Mouse (Mus musculus) hindbrain, embryonic 10.5 days (tissue): Measurements from ENCODE around the gene Lgalsl. TPM values are rescaled to one million over a fixed set of nuclear protein-coding genes. Genes with fewer than 3 reads are reported as not detected.

ENCODE experiments used
- DNase-seq: peaks from one replicate; pipeline ENCODE4 v3.0.0-alpha.2; 2017; ENCODE audit warnings: low spot score
- H3K27ac ChIP-seq: fragments of 300-500 bp; sonication (generic); 2 replicates; pipeline ENCODE4 v1.5.1; 2016; ENCODE audit warnings: mild to moderate bottlenecking, moderate library complexity
- H3K27me3 ChIP-seq: fragments of 300-500 bp; sonication (generic); 2 replicates; pipeline ENCODE4 v1.6.1; 2016; ENCODE audit warnings: mild to moderate bottlenecking; ENCODE audit not compliant: poor library complexity, insufficient read depth, severe bottlenecking
- H3K36me3 ChIP-seq: fragments of 300-500 bp; sonication (generic); 2 replicates; pipeline ENCODE4 v1.6.1; 2016; ENCODE audit warnings: mild to moderate bottlenecking, moderate library complexity
- H3K4me1 ChIP-seq: fragments of 300-500 bp; sonication (generic); replicated peaks from 2 replicates; pipeline ENCODE4 v1.6.1; 2016; ENCODE audit warnings: mild to moderate bottlenecking
- H3K4me3 ChIP-seq: fragments of 300-500 bp; sonication (generic); 2 replicates; pipeline ENCODE4 v1.5.1; 2016; ENCODE audit warnings: mild to moderate bottlenecking, moderate library complexity
- H3K9me3 ChIP-seq: fragments of 300-500 bp; sonication (generic); 2 replicates; pipeline ENCODE4 v1.6.1; 2016; ENCODE audit warnings: mild to moderate bottlenecking, moderate library complexity
- WGBS: fragments of 180-500 bp; shearing (Covaris S2); methylation state at CpG from one replicate; pipeline ENCODE4 v1.1.7; 2016; 5-methylcytosine and 5-hydroxymethylcytosine counted together
- polyA plus RNA-seq: library from polyadenylated mRNA; unstranded; fragments of >200 nt; fragmentation: Nextera tagmentation; extraction: Ambion mirVana; gene quantifications from 2 replicates; pipeline ENCODE4 v1.2.1, GENCODE M21; 2016

Lgalsl gene
- polyA plus RNA-seq, 1 experiment from 2014 or later: 23.6 TPM

DNA sequence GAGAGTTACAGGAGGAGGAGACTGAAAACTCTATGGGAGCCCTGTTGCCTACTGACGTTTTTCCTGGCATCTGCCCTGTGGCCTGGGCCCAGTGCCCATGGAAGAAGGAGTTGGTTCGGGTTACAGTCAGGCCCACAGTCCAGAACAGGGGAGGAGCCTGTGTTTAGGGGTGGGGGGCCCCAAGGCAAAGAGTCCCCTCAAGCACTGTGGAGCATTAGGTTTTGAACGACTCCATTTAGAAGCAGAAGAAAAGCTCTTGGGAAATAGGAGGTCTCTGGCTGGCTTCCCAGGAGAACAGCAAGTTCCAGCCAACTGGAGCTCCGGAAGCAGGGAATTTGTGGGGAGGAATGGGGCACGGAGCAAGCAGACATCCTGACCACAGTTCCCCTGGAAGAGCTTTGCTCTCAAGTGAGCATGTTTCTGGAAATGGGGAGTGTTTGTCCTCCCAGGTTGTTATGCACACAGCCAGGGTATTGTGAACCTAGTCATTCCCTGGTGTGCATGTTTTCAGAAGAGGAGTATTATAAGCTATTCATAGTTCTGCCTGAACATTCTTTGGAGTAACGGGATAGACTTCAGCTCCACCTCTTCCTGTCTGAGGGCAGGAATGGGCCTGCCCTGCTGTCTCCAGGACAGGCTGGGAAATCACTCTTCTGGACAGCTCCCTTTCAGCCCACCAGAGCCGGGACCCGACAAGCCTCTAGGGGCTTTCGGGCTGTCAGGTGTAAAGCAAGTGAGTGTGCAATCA is 28.2 kb upstream of the Lgalsl start:
- peak overlapping the region; percentile 54 for H3K27ac ChIP-seq
- WGBS: 29% methylated on average over 9 of the region's 9 CpGs
- peak; percentile 35 for DNase-seq
- no peaks in the 10 kb centered on the region for H3K9me3 ChIP-seq
- peaks cover 11% of the 10 kb centered on the region for H3K27me3 ChIP-seq
- H3K4me3 ChIP-seq: no peak overlapping the region
- peaks cover 54% of the 10 kb centered on the region for H3K4me1 ChIP-seq
- no peaks in the 10 kb centered on the region for H3K36me3 ChIP-seq

DNA sequence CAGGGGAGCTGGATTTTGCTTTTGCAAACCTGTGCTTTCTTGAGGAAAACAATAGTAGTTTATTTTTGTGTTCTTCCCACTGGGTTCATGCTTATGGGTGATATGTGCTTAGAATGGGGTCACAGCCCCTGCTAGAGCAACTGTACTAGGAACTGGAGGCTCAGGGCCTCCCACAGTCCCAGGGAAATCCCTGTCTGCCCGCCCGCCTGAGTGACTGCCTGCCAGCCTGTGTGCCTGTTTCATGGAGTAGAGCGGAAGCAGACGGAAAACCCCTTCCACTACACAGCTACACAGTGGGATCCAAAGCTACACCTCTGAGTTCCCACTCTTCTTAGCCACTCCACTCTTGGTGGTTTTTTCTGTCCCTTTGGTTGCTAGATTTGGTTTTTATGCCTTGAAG is 27.1 kb upstream of the Lgalsl start:
- DNase-seq: no peak
- peaks cover 60% of the 10 kb centered on the region for H3K4me1 ChIP-seq
- no peaks in the 10 kb centered on the region for H3K9me3 ChIP-seq
- no peak overlapping the region for H3K27ac ChIP-seq
- no peak overlapping the region for H3K4me3 ChIP-seq
- no peaks in the 10 kb centered on the region for H3K36me3 ChIP-seq
- H3K27me3 ChIP-seq: peaks cover 11% of the 10 kb centered on the region
- 81% methylated on average over 4 of the region's 4 CpGs for WGBS

DNA sequence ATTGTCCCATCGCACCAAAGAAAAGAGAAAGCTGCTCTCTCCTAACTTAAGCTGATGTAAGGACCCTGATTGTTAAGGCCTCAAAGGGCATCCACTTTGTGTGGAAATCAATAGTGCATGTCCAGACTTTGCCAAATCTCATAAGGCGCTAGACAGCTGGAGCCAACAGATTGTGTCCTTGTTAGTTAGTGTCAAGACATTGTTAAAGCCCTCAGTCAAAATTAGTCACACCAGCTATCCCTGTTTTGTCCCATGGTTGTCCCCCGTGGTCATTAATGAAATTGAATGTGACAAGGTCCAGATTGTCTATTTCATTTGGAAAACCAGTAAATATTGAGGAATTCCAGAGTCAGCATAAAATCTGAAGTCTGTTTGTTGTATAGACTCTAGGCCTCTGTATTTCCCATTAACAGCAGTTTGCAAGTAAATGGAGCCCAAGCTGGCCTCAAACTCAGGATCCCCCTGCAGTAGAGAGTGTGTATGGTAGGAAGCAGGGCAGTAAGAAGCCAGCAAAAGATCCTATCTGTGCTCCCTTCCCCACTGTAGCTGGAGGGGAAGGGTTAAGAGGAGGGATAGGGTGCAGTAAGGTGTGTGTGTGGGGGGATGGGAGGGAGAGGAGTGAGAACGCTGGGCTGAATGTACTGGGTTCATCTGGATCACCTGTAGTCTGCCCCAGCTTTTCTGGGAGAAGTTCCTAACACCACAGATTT is 23.3 kb upstream of the Lgalsl start:
- no peaks in the 10 kb centered on the region for H3K9me3 ChIP-seq
- peak; percentile 40 for DNase-seq
- 33% methylated on average over 4 of the region's 4 CpGs for WGBS
- H3K27me3 ChIP-seq: peaks cover 26% of the 10 kb centered on the region
- no peaks in the 10 kb centered on the region for H3K36me3 ChIP-seq
- H3K4me1 ChIP-seq: peaks cover 63% of the 10 kb centered on the region
- H3K4me3 ChIP-seq: no peak overlapping the region
- peak overlapping the region; percentile 59; the same call in 1 of the 2 replicates for H3K27ac ChIP-seq

DNA sequence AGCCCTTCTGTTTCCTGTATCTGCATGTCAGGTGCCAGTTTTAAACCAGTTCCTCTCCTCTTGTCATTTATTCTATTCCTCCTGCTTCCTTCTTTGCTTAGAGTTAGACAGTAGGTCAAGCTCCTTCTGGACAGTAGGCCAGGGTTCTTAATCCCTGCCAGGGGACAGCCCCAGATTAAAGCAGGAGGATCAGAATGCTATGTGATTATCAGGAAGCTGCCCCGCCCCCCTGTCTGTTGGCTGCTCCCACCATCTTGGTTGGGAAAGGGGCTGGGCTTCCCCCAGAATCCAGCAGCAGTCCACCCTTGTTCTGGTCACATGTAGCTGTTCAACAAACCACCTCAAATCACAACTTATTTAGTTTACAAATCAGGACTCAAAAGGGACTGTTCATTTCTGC is 19.3 kb upstream of the Lgalsl start:
- Histone ChIP-seq H3K4me1 (peaks cover 41% of the 10 kb centered on the region), H3K27me3 (peaks cover 16% of the 10 kb centered on the region), H3K27ac (no peak overlapping the region), H3K4me3 (no peak overlapping the region), H3K9me3 (no peaks in the 10 kb centered on the region), H3K36me3 (no peaks in the 10 kb centered on the region)
- 89% methylated on average over 1 of the region's 1 CpGs for WGBS
- no peak for DNase-seq

DNA sequence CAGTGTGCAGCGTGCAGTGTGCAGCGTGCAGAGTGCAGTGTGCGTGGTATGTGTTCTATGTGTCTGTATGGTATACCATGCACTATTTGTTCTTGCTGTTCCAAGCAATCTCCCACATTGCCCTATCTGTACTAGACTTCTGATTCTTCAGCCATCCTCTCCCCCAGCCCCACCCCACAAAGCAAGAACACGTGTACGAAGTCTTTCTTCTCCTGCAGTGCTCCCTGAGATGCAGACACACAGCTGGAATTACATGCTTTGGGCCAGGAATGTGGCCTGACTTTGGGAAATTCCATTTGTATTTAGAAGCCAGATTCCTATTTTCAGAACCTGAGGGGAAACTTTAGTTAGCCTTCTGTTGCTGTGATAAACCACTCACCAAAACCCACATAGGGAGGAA is 18.5 kb upstream of the Lgalsl start:
- H3K36me3 ChIP-seq: no peaks in the 10 kb centered on the region
- H3K27ac ChIP-seq: no peak overlapping the region
- no peak for DNase-seq
- H3K4me3 ChIP-seq: no peak overlapping the region
- H3K9me3 ChIP-seq: no peaks in the 10 kb centered on the region
- H3K4me1 ChIP-seq: peaks cover 36% of the 10 kb centered on the region
- H3K27me3 ChIP-seq: peaks cover 16% of the 10 kb centered on the region
- 77% methylated on average over 5 of the region's 5 CpGs for WGBS

DNA sequence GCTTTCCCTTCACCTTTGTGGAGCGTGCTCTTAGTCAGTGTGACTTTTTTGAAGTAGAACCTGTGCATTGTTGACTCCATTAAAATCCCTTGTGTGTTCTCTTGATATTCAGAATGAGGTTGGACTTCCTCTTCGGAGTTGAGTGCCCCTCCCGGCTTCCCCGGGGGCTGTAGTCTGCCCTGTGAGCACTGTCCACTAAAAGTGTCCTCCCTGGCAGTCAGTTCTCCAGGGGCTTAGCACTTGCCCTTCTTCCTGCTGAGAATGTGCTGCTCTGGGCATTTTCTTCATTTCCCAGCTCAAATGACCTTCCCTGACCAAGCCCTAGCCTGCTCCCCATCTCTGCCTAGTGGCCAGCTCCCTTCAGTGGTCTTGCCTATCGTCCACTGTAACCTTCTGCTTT is 6.5 kb upstream of the Lgalsl start:
- 85% methylated on average over 5 of the region's 5 CpGs for WGBS
- no peak for DNase-seq
- Histone ChIP-seq H3K4me1 (no peaks in the 10 kb centered on the region), H3K4me3 (no peak overlapping the region), H3K9me3 (no peaks in the 10 kb centered on the region), H3K27me3 (peaks cover 25% of the 10 kb centered on the region), H3K36me3 (no peaks in the 10 kb centered on the region), H3K27ac (no peak overlapping the region)

DNA sequence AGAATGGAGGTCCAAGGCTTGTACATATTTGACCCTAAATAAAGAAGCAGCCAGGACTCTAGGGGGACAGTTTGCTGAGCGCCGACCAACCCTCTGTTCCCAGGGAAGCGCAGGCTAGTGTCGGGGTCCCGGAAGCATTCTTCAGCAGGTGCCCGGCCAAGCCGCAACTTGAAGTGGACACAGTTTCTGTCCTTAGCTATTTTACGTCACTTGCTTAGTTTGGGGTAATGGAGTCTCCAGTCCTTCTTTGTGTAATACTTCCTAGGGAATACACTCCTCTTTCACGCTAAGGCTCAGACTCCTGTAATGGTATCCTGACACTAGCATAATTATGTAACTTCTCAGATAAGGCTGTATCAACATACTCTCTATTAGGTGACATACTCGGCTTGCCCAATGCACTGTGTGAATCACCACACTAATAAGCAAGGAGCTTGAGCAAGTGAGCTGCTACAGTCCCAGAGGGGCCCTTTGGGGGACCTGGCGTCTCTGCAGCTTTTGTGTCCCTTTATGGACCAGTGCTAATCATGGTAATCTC is 813 bp upstream of the Lgalsl start:
- peaks cover 28% of the 10 kb centered on the region for H3K4me1 ChIP-seq
- no peaks in the 10 kb centered on the region for H3K9me3 ChIP-seq
- peaks cover 33% of the 10 kb centered on the region for H3K27me3 ChIP-seq
- no peak for DNase-seq
- WGBS: 24% methylated on average over 11 of the region's 11 CpGs
- peak overlapping the region; percentile 97 for H3K27ac ChIP-seq
- peaks cover 24% of the 10 kb centered on the region for H3K36me3 ChIP-seq
- peak overlapping the region; percentile 91 for H3K4me3 ChIP-seq

DNA sequence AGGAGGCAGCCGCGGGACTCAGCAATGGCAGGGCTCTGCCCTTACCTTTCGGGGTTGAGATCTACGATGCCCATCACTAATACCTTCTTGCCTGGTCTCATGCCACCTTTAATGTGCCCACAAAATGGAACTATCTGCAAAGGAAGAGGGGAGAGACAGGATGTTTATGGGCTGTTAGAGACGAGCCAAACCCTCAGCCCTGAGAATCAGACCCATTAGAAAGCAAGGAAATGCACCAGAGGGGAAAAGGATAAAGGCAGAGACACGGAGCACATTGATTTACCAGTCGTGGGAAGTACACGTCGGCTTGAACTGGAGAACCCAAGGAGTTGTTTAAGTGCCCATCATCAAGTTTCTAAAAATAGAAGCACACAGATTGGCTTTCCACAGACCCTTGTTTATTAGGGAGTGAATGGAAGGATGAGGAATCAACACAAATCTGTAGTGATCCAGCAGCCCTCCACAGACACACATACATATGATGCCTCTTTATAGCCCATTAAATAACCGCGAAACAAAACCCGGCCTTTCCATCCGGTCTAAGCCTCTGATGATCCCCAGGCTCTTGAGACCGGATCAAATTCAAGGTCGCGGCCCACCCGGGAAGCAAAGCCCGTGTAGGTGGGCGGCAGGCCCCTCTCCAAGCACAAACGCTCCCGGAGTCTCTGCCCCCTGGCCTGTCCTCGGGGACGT is 717 bp downstream of the Lgalsl start:
- DNase-seq: peak; percentile 66
- no peaks in the 10 kb centered on the region for H3K9me3 ChIP-seq
- H3K4me3 ChIP-seq: peak overlapping the region; percentile 91
- peaks cover 39% of the 10 kb centered on the region for H3K36me3 ChIP-seq
- WGBS: 17% methylated on average over 23 of the region's 23 CpGs
- H3K27ac ChIP-seq: peak overlapping the region; percentile 97
- peaks cover 28% of the 10 kb centered on the region for H3K27me3 ChIP-seq
- peaks cover 28% of the 10 kb centered on the region for H3K4me1 ChIP-seq

DNA sequence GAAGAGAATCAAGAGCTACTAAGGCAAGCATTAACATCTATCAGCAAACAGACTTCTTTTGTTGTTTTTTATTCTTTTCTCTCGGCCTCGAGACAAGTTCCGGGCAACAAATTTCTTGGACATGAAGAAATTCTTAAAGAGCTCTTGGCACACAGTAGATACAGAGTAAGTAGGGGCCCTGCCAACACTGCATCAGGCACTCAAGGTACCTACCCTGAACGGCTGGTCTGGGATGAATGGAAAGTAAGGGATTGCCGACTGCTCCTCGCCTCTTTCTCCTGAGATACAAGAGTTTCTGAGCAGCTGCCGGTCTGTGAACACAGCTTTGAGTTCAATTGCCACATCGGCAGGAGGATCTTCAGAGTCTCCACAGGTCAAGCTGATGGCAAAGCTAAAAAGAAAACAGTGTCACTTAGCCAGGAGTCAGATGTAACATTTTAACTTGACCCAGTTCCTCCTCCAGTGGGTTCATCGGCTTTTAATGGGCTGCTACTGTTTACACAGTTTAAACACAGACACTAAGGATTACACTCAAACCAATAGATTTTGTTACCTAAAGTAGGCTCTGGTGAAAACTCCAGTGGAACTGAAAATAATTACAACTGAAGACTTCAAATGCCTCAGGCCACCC is 1.7 kb downstream of the Lgalsl start:
- WGBS: 75% methylated on average over 9 of the region's 9 CpGs
- Histone ChIP-seq H3K4me3 (no peak overlapping the region), H3K9me3 (no peaks in the 10 kb centered on the region), H3K36me3 (peaks cover 43% of the 10 kb centered on the region), H3K4me1 (peaks cover 28% of the 10 kb centered on the region), H3K27me3 (peaks cover 28% of the 10 kb centered on the region), H3K27ac (no peak overlapping the region)
- DNase-seq: no peak

DNA sequence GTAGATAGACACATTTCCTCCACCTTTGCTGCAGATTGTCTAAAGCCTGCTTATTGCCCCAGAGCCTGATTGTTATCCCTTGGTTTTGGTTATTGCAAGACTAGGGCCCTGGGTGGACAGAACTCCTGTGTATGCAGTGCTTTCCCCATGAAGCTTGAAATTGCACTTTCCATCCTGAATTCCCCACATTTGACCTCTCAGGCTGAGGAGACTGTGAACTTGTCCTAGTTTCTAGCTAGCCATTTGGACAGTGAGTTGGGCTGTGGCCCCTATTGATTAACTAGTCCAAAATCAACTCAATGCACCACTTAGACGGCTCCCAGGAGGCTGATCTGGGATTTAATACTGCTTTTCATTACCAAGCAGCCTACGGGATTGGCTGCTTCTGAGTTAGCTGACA is 6.9 kb downstream of the Lgalsl start:
- H3K36me3 ChIP-seq: peaks cover 41% of the 10 kb centered on the region
- WGBS: 82% methylated on average over 2 of the region's 2 CpGs
- no peaks in the 10 kb centered on the region for H3K27me3 ChIP-seq
- H3K9me3 ChIP-seq: no peaks in the 10 kb centered on the region
- H3K4me1 ChIP-seq: peaks cover 8% of the 10 kb centered on the region
- H3K27ac ChIP-seq: no peak overlapping the region
- no peak for DNase-seq
- no peak overlapping the region for H3K4me3 ChIP-seq

DNA sequence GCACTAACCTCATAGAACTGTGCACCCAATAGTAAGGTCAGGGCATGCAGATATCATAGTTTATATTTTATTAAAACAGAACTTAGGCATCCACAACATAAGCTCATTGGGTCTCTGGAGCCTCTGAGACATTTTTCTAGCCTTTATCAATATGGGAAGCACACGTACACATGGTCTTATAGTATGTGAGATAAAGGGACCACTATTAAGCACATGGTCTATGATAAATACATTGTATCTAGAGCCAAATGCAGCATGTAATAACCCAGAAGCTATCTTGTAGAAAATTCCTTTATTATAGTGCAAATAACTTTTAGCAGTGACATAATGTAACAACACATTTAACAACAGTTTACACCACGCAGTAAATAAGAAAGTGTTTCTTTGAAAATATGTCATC is 7.6 kb downstream of the Lgalsl start:
- no peaks in the 10 kb centered on the region for H3K27me3 ChIP-seq
- no peak overlapping the region for H3K27ac ChIP-seq
- no peaks in the 10 kb centered on the region for H3K9me3 ChIP-seq
- peaks cover 35% of the 10 kb centered on the region for H3K36me3 ChIP-seq
- WGBS: 94% methylated on average over 2 of the region's 2 CpGs
- no peak for DNase-seq
- H3K4me3 ChIP-seq: no peak overlapping the region
- H3K4me1 ChIP-seq: peaks cover 8% of the 10 kb centered on the region

DNA sequence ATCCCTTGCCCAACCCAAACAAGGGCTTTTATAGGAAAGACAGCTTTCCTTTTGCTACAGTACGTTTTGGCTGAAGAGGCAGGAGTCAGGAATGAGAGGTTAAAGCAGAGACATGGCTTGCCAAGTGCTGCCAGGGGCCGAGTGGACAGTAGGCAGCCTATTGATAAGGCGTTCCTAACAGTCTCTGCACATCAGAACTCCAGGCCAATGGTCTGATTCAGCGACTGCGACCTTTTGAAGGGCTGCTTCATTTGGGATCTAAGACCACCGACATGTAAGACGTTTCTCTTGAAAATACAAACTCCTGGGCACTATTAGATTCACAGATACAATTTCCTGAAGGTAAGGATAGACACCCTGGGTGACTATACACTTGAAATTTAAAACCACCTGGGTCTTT is 9.5 kb downstream of the Lgalsl start:
- no peak overlapping the region for H3K4me3 ChIP-seq
- no peak for DNase-seq
- H3K27me3 ChIP-seq: no peaks in the 10 kb centered on the region
- no peaks in the 10 kb centered on the region for H3K9me3 ChIP-seq
- peaks cover 8% of the 10 kb centered on the region for H3K4me1 ChIP-seq
- H3K36me3 ChIP-seq: peaks cover 16% of the 10 kb centered on the region
- H3K27ac ChIP-seq: no peak overlapping the region
- WGBS: 76% methylated on average over 7 of the region's 7 CpGs
